Mouse (Mus musculus) adrenal gland, postnatal 36 days (tissue): Measurements from ENCODE around the gene Apol10a. TPM values are rescaled to one million over a fixed set of nuclear protein-coding genes. Genes with fewer than 3 reads are reported as not detected.
A peak's percentile ranks its signal among the peaks of the same experiment; 100 is the strongest.
"Not testable (repeated sequence)": the region's sequence is repeated elsewhere in the genome, so short reads cannot be mapped to it uniquely, and the experiment has no call there.

ENCODE experiments used
- DNase-seq, 2 experiments: peaks; one replicate each; pipeline ENCODE4 v3.0.0; 2021; ENCODE audit warnings: mixed read lengths in 1 of 2
- long read RNA-seq, 2 experiments: library from polyadenylated mRNA; stranded (forward); transcript quantifications; one replicate each; pipeline ENCODE4 v2.0.0; 2021; ENCODE audit warnings: borderline sequencing depth in 2 of 2
- total RNA-seq, 2 experiments: library from RNA; stranded (reverse); gene quantifications; 2 replicates each; pipeline ENCODE4 v1.2.3; 2021

Gene Apol10a
- total RNA-seq = under 1 TPM in 1 of 2 experiments, not detected in 1; 0.10 TPM
- long read RNA-seq, experiment 1 = 0 reads
- long read RNA-seq, experiment 2 = 0 reads

DNA sequence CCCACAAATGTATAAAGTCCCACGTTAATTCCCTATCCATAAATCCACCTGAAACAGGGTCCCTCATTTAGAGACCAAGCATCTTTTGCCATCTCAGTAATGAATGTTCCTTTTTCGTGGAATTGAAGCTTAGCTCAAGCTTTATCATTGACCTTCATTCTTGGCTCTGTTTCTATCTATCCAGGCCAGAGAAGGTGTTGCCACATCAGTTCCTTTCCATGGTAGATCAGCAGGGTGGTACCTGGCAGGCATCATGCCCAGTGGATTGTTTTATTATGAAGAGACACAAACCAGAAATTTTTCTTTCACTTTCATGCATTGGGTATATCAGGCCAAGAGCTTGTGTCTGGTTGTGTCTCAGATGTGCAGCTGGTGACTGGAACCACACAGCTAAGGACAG lies at the start of gene Apol10a:
TSS of gene Apol10a (plus strand) at position 355 of the 400 bp plus-strand sequence.
- not testable (repeated sequence) for DNase-seq

GRCm38 (mm10) chr15:77428690-77429448 lies 48.0 kb upstream of the Apol10a start:
- DNase-seq = not testable (repeated sequence)

GRCm38 (mm10) chr15:77444746-77445145 lies 32.1 kb upstream of the Apol10a start:
- peak in 1 of 2 experiments; percentile 8 for DNase-seq

DNA sequence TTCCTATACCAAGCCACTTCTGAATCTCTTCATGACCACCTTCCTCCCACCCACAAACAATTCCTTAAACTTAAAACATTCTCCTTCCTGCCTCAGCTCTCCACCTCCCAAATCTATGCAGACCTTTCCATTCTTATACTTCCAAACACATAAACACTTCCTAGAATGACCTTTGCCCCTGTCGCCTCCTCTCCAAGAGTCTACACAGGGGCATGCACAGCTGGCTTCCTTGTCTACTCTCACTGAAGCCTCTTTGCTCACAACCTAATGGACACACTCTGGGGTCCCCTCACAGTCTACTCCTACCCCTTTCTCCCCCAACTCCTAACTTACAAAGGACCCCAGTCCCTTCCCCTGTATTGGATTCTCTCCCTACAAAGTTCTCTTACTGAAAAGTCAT lies 31.2 kb upstream of the Apol10a start:
- not testable (repeated sequence) for DNase-seq

DNA sequence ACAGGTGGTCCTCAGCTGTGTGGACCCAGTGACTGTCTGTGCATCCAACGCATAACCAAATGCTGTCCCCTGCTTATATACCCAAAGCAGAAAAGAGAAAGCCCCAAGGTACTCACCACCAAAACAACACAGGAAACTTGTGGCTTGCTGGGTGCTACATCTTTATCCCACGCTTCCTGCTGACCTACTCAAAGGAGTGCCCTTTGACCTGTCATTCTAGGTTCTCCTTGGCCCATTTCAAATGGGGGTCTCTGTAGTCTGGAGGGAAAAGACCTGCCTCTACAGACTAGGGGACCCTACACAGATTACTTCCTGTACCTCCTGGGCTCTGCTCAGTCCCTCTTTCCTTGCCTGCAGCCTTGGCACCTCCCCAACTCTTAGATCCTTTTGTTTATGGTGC lies 29.5 kb upstream of the Apol10a start, which contains the start of gene Apol7b:
TSS of gene Apol7b (minus strand) at position 101 of the 400 bp plus-strand sequence.
- not testable (repeated sequence) for DNase-seq

GRCm38 (mm10) chr15:77449927-77450326 lies 26.9 kb upstream of the Apol10a start:
- peak; percentile 49 to 61 for DNase-seq

- DNase-seq = not testable (repeated sequence)
These were observed 2.0 kb upstream of the Apol10a start for GRCm38 (mm10) chr15:77474699-77475390.

- DNase-seq = no peak
These were observed 5.4 kb downstream of the Apol10a start for GRCm38 (mm10) chr15:77482140-77482794.

GRCm38 (mm10) chr15:77493181-77493580 lies 16.3 kb downstream of the Apol10a start:
- not testable (repeated sequence) for DNase-seq

GRCm38 (mm10) chr15:77494694-77495093 lies 17.8 kb downstream of the Apol10a start:
- not testable (repeated sequence) for DNase-seq

GRCm38 (mm10) chr15:77507966-77508365 lies 31.1 kb downstream of the Apol10a start, which contains the start of gene Apol11a:
Gene Apol11a (plus strand): TSS chr15:77508271.
- DNase-seq = not testable (repeated sequence)

GRCm38 (mm10) chr15:77520596-77520995 lies 43.7 kb downstream of the Apol10a start:
- not testable (repeated sequence) for DNase-seq

- DNase-seq = peak; percentile 76 to 85
These were observed 46.5 kb downstream of the Apol10a start for GRCm38 (mm10) chr15:77523186-77523843.

DNA sequence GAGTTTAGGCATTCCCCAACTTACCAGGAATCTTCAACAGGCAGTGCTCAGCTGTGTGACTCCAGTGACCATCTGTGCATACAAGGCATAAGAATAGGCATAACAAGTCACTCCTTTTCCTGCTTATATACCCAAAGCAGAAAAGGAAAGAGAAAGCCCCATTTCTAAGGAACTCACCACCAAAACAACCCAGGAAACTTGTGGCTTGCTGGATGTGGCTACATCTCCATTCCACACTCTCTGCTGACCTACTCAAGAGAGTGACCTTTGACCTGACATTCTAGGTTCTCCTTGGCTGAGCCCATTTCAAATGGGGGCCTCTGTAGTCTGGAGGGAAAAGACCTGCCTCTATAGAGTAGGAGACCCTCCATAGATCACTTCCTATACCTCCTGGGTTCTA lies 56.4 kb downstream of the Apol10a start, which contains the start of gene Apol7c:
TSS of gene Apol7c (minus strand) at position 101 of the 400 bp plus-strand sequence.
- no peak for DNase-seq

GRCm38 (mm10) chr15:77539221-77539620 lies 62.4 kb downstream of the Apol10a start:
- DNase-seq = not testable (repeated sequence)

Other genes starting within 250 kb of the Apol10a start
- 10 to 100 TPM; 54.4 to 64.7 TPM for gene Rbfox2, start 170.0 kb upstream of the Apol10a start, total RNA-seq
- not detected for gene Apol7a, start 77.9 kb upstream of the Apol10a start, total RNA-seq
- gene Apol9a, start 65.9 kb upstream of the Apol10a start, total RNA-seq = 1 to 10 TPM; 1.7 to 2.0 TPM
- gene Apol7b, start 29.6 kb upstream of the Apol10a start, total RNA-seq = not detected
- not detected for gene Apol11a, start 31.2 kb downstream of the Apol10a start, total RNA-seq
- gene Apol7c, start 56.3 kb downstream of the Apol10a start, total RNA-seq = not detected
- not detected for gene 1700025B11Rik, start 84.8 kb downstream of the Apol10a start, total RNA-seq
- under 1 TPM; 0.20 to 0.26 TPM for gene Apol10b, start 119.1 kb downstream of the Apol10a start, total RNA-seq
- gene Gm36245, start 122.2 kb downstream of the Apol10a start, total RNA-seq = not detected
- gene Apol11b, start 166.2 kb downstream of the Apol10a start, total RNA-seq = under 1 TPM; 0.33 to 0.83 TPM
- not detected for gene Apol7e, start 221.8 kb downstream of the Apol10a start, total RNA-seq